Mouse (Mus musculus): ENCODE data around the gene Rap1gap2.

DNA sequence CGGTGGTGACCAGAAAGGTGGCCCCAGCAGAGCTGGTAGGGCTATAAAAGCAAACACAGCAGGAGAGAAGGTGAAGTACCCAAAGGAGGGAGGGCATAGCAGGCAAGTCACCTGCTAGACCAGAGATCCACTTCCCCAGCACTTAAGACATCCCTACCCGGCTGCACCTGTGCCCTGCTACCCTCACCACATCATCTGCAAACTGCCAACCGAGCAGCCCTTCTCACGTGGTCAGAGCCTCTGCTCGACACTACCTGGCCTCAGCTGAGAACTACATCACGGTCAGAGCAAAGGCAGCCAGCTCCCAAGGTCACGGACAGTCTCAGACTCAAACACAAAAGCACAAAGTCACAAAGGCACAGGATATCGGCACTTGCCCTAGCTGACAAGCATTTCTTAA, 116.8 kb downstream of the Rap1gap2 start:
- TF ChIP-seq CTCF (IDR thresholded peaks at IDR 0.05; ENCODE audit: borderline replicate concordance, insufficient read depth, low read length): no peak
- TF ChIP-seq POLR2A (IDR thresholded peaks at IDR 0.05; ENCODE audit: low read depth, low read length): no peak
